Mouse (Mus musculus) lung, postnatal 10 days (tissue): Measurements from ENCODE around the gene Cdk16.
A peak's percentile ranks its signal among the peaks of the same experiment; 100 is the strongest.

ENCODE experiments used
- DNase-seq: peaks from one replicate; pipeline ENCODE4 v3.0.0; 2021

The Cdk16 gene

GRCm38 (mm10) chrX:20687519-20688067 lies at the start of gene Cdk16:
Cdk16 (plus strand) TSS chrX:20687954.
- peak; percentile 95 for DNase-seq

- DNase-seq, result no peak
Observed at GRCm38 (mm10) chrX:20638141-20638540, 49.6 kb upstream of the Cdk16 start.

GRCm38 (mm10) chrX:20644780-20645179 lies 43.0 kb upstream of the Cdk16 start:
- no peak for DNase-seq

GRCm38 (mm10) chrX:20657593-20657992 lies 30.2 kb upstream of the Cdk16 start:
- no peak for DNase-seq

- peak; percentile 87 for DNase-seq
Observed at GRCm38 (mm10) chrX:20658026-20658652, 29.6 kb upstream of the Cdk16 start, which contains the start of gene Uba1. Uba1 (plus strand) TSS chrX:20658326.

GRCm38 (mm10) chrX:20658891-20659406 lies 28.8 kb upstream of the Cdk16 start:
- peak; percentile 3 for DNase-seq

GRCm38 (mm10) chrX:20662317-20662715 lies 25.4 kb upstream of the Cdk16 start:
- DNase-seq, result no peak

- peak; percentile 92 for DNase-seq
Observed at GRCm38 (mm10) chrX:20662716-20663443, 24.9 kb upstream of the Cdk16 start.

GRCm38 (mm10) chrX:20663444-20663790 lies 24.3 kb upstream of the Cdk16 start:
- peak; percentile 13 for DNase-seq

GRCm38 (mm10) chrX:20688068-20688547 lies 354 bp downstream of the Cdk16 start:
- DNase-seq, result peak; percentile 89

GRCm38 (mm10) chrX:20688615-20689014 lies 861 bp downstream of the Cdk16 start:
- peak; percentile 81 for DNase-seq

- DNase-seq, result no peak
Observed at GRCm38 (mm10) chrX:20691566-20691965, 3.8 kb downstream of the Cdk16 start.

GRCm38 (mm10) chrX:20692616-20693015 lies 4.9 kb downstream of the Cdk16 start:
- no peak for DNase-seq

GRCm38 (mm10) chrX:20695842-20696241 lies 8.1 kb downstream of the Cdk16 start:
- DNase-seq, result no peak

- peak; percentile 24 for DNase-seq
Observed at GRCm38 (mm10) chrX:20703741-20704290, 16.1 kb downstream of the Cdk16 start, which contains the start of gene Usp11. Usp11 (plus strand) TSS chrX:20703906.

- peak; percentile 89 for DNase-seq
Observed at GRCm38 (mm10) chrX:20704295-20705082, 16.7 kb downstream of the Cdk16 start.

GRCm38 (mm10) chrX:20705083-20705402 lies 17.3 kb downstream of the Cdk16 start:
- DNase-seq, result no peak

- no peak for DNase-seq
Observed at GRCm38 (mm10) chrX:20728681-20729080, 40.9 kb downstream of the Cdk16 start.

GRCm38 (mm10) chrX:20730048-20730447 lies 42.3 kb downstream of the Cdk16 start:
- DNase-seq, result peak; percentile 25

- no peak for DNase-seq
Observed at GRCm38 (mm10) chrX:20736479-20736878, 48.7 kb downstream of the Cdk16 start.

- DNase-seq, result no peak
Observed at GRCm38 (mm10) chrX:20748829-20749228, 61.1 kb downstream of the Cdk16 start.
